ENCODE assay signal across 7 mouse cellular contexts in the genomic region with DNA sequence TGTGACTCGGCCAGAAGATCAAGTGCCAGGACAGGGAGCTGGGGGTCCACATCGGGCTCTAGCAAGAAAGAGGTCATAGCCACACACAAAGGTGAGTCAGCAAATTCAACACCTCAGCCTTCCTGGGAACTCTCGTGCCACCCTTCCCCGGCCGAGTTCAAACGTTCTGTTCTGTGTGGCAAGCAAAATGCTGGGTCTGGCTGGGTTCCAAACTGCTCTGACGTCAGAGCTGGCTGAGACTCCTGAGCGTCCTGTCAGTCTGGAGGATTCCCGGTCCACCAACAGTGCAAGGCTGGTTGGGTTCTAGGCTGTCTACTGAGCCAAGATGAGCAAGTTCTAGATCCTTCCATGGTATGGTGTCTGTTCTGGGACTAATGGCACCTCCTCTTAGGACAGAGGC. TPM values are rescaled to one million over a fixed set of nuclear protein-coding genes. Genes with fewer than 3 reads are reported as not detected.
DNase-seq lines count a peak whose midpoint lies in the region.

No protein-coding gene starts in this region.

- peak; percentile 17 to 33 for DNase-seq in layer of hippocampus, postnatal 36 days
- no peak for DNase-seq in layer of hippocampus, adult 9-10 months (ENCODE audit: low spot score)
- peak; percentile 90 for DNase-seq in adrenal gland, postnatal 14 days
- DNase-seq in cerebellum, postnatal 25 days = peak; percentile 67 to 79
- DNase-seq in lung, adult 18-20 months = peak; percentile 67 to 76
- peak; percentile 37 to 80 for DNase-seq in urinary bladder, postnatal 4 days (ENCODE audit: low spot score in 2 of 2)
- DNase-seq in spleen, postnatal 14 days (ENCODE audit: low spot score in 2 of 2) = no peak

RNA-seq across cellular contexts. Expression of a gene that starts 9.5 kb away (rescaled TPM):
- 10 to 100 TPM; 12.2 to 14.2 TPM for total RNA-seq in layer of hippocampus, postnatal 36 days (2021)
- 14.5 and 20.5 TPM in 2 replicates for total RNA-seq in adrenal gland, postnatal 14 days (2021)

Comparison
In these comparisons a context has a peak if more than half of its experiments do, and no peak if none do; other contexts are left out.
1. DNase-seq: peak in layer of hippocampus, postnatal 36 days (2 of 2), adrenal gland, postnatal 14 days (single experiment), cerebellum, postnatal 25 days (2 of 2), lung, adult 18-20 months (2 of 2) and urinary bladder, postnatal 4 days (2 of 2); none in layer of hippocampus, adult 9-10 months (single experiment) and spleen, postnatal 14 days (0 of 2).